16 mouse cellular contexts compared by ENCODE assay signal in the genomic region with DNA sequence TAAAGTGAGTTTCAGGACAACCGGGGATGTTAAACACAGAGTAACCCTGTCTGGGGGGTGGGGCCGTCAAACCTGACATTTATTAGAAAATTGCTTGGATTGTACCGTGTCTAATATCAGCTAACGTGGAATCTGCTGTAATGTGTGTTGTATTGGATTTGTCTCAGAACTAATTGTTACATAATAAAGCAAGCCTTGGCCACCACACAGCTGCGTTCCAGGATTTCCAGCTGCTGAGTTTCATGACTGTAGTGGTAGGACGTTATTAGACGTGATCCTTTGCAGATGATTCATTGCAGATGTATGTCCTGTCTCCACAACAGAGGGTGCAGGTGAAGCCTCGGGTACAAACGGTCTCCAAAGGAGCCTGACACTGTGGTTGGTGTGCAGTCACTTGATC. TPM values are rescaled to one million over a fixed set of nuclear protein-coding genes. Genes with fewer than 3 reads are reported as not detected.
DNase-seq lines count a peak whose midpoint lies in the region; ATAC-seq and TF ChIP-seq lines count a peak whose summit lies in the region.
"Had no signal": no experiment of that assay in that cellular context is flagged by ENCODE, and none has a peak within 500 bp of the region (broad histone marks: within the 10 kb centered on the region; RNA-seq: fewer than 3 reads in every experiment).

No protein-coding gene starts in this region.

- no peaks in the 10 kb centered on the region for H3K27me3 ChIP-seq in forebrain, embryonic 14.5 days (replicated peaks; ENCODE audit: control insufficient read depth, insufficient read depth, low read length)
- H3K27me3 ChIP-seq in forebrain, embryonic 11.5 days (ENCODE audit: control insufficient read depth, insufficient read depth, low read length) = no peaks in the 10 kb centered on the region
- H3K27me3 ChIP-seq in lung, embryonic 16.5 days (ENCODE audit: control insufficient read depth, insufficient read depth, low read depth, low read length) = no peaks in the 10 kb centered on the region
- H3K27me3 ChIP-seq in embryonic facial prominence, embryonic 13.5 days = no peaks in the 10 kb centered on the region
- no peaks in the 10 kb centered on the region for H3K27me3 ChIP-seq in limb, embryonic 15.5 days
- H3K27me3 ChIP-seq: kidney, embryonic 15.5 days; liver, embryonic 12.5 days; midbrain, embryonic 12.5 days had no signal

- no peak for TF ChIP-seq POLR2A in lung, adult 2 months (IDR thresholded peaks at IDR 0.05; ENCODE audit: borderline replicate concordance, extremely low read depth, low read depth, low read length)

- TF ChIP-seq CTCF in lung, adult 2 months (IDR thresholded peaks at IDR 0.05; ENCODE audit: insufficient read depth, low read length) = no peak

- H3K4me1 ChIP-seq in forebrain, embryonic 14.5 days (ENCODE audit: control insufficient read depth, insufficient read depth, low read length) = peaks cover 16% of the 10 kb centered on the region
- H3K4me1 ChIP-seq in forebrain, embryonic 11.5 days (replicated peaks; ENCODE audit: control insufficient read depth, insufficient read depth, low read length) = no peaks in the 10 kb centered on the region
- H3K4me1 ChIP-seq in lung, embryonic 16.5 days (replicated peaks; ENCODE audit: control insufficient read depth, insufficient read depth, low read length) = peaks cover 10% of the 10 kb centered on the region
- peaks cover 2% of the 10 kb centered on the region; the same call in 1 of the 2 replicates for H3K4me1 ChIP-seq in lung, adult 2 months (ENCODE audit: control insufficient read depth, insufficient read depth, low read length)
- peaks cover 21% of the 10 kb centered on the region for H3K4me1 ChIP-seq in embryonic facial prominence, embryonic 13.5 days
- H3K4me1 ChIP-seq in limb, embryonic 15.5 days = peaks cover 22% of the 10 kb centered on the region
- H3K4me1 ChIP-seq: liver, embryonic 12.5 days had no signal

- peak; percentile 3 for DNase-seq in forebrain, embryonic 14.5 days (ENCODE audit: low spot score)
- DNase-seq in forebrain, embryonic 11.5 days (ENCODE audit: low spot score) = no peak
- no peak for DNase-seq in lung, adult 2 months
- no peak for DNase-seq in spleen, adult 12 weeks (ENCODE audit: low spot score)
- DNase-seq: B cell, adult 2 months had no signal

- no peaks in the 10 kb centered on the region for H3K9me3 ChIP-seq in forebrain, embryonic 14.5 days (replicated peaks; ENCODE audit: control insufficient read depth, low read length)
- H3K9me3 ChIP-seq in forebrain, embryonic 11.5 days (ENCODE audit: control insufficient read depth, low read length) = no peaks in the 10 kb centered on the region
- H3K9me3 ChIP-seq in lung, embryonic 16.5 days (ENCODE audit: control insufficient read depth, low read length) = no peaks in the 10 kb centered on the region
- no peaks in the 10 kb centered on the region for H3K9me3 ChIP-seq in embryonic facial prominence, embryonic 13.5 days
- no peaks in the 10 kb centered on the region for H3K9me3 ChIP-seq in limb, embryonic 15.5 days
- H3K9me3 ChIP-seq: kidney, embryonic 15.5 days; liver, embryonic 12.5 days; midbrain, embryonic 12.5 days had no signal

- WGBS in forebrain, embryonic 14.5 days = 51% methylated on average over 9 of the region's 9 CpGs
- 76% methylated on average over 9 of the region's 9 CpGs for WGBS in forebrain, embryonic 11.5 days
- WGBS in lung, embryonic 16.5 days = 60% methylated on average over 9 of the region's 9 CpGs
- WGBS in lung, adult 2 months = 65% methylated on average over 9 of the region's 9 CpGs
- 46% methylated on average over 9 of the region's 9 CpGs for WGBS in embryonic facial prominence, embryonic 13.5 days
- WGBS in limb, embryonic 15.5 days = 21% methylated on average over 9 of the region's 9 CpGs

- H3K36me3 ChIP-seq in forebrain, embryonic 14.5 days (ENCODE audit: control insufficient read depth, insufficient read depth, low read length) = peaks cover 10% of the 10 kb centered on the region
- H3K36me3 ChIP-seq in forebrain, embryonic 11.5 days (ENCODE audit: control insufficient read depth, insufficient read depth, low read length) = no peaks in the 10 kb centered on the region
- peaks cover 2% of the 10 kb centered on the region; the same call in 1 of the 2 replicates for H3K36me3 ChIP-seq in lung, embryonic 16.5 days (ENCODE audit: control insufficient read depth, insufficient read depth, low read length)
- H3K36me3 ChIP-seq in embryonic facial prominence, embryonic 13.5 days = peaks cover 17% of the 10 kb centered on the region
- peaks cover 16% of the 10 kb centered on the region; the same call in 1 of the 2 replicates for H3K36me3 ChIP-seq in limb, embryonic 15.5 days
- H3K36me3 ChIP-seq: kidney, embryonic 15.5 days had no signal

- no peak overlapping the region for H3K4me3 ChIP-seq in forebrain, embryonic 14.5 days (ENCODE audit: low read depth, low read length)
- H3K4me3 ChIP-seq in forebrain, embryonic 11.5 days (ENCODE audit: low read depth, low read length) = no peak overlapping the region
- no peak overlapping the region for H3K4me3 ChIP-seq in lung, embryonic 16.5 days (ENCODE audit: low read length)
- H3K4me3 ChIP-seq in lung, adult 2 months (replicated peaks; ENCODE audit: extremely low read depth, low read depth, low read length) = no peak overlapping the region
- H3K4me3 ChIP-seq in embryonic facial prominence, embryonic 13.5 days = no peak overlapping the region
- H3K4me3 ChIP-seq in limb, embryonic 15.5 days = no peak overlapping the region
- H3K4me3 ChIP-seq: kidney, embryonic 15.5 days; liver, embryonic 12.5 days; midbrain, embryonic 12.5 days had no signal

- H3K9ac ChIP-seq in forebrain, embryonic 14.5 days (ENCODE audit: low read length) = no peak overlapping the region
- no peak overlapping the region; the same call in 1 of the 2 replicates for H3K9ac ChIP-seq in forebrain, embryonic 11.5 days (ENCODE audit: low read length)
- H3K9ac ChIP-seq in lung, embryonic 16.5 days (ENCODE audit: low read length) = no peak overlapping the region
- no peak overlapping the region for H3K9ac ChIP-seq in embryonic facial prominence, embryonic 13.5 days
- no peak overlapping the region for H3K9ac ChIP-seq in limb, embryonic 15.5 days
- H3K9ac ChIP-seq: kidney, embryonic 15.5 days; liver, embryonic 12.5 days; midbrain, embryonic 12.5 days had no signal

- peak overlapping the region; percentile 49 for H3K27ac ChIP-seq in forebrain, embryonic 14.5 days (ENCODE audit: low read depth, low read length)
- no peak overlapping the region; the same call in 1 of the 2 replicates for H3K27ac ChIP-seq in forebrain, embryonic 11.5 days (ENCODE audit: low read depth, low read length)
- peak overlapping the region; percentile 88; the same call in 1 of the 2 replicates for H3K27ac ChIP-seq in lung, embryonic 16.5 days (ENCODE audit: low read length)
- H3K27ac ChIP-seq in embryonic facial prominence, embryonic 13.5 days = peak overlapping the region; percentile 75
- H3K27ac ChIP-seq in limb, embryonic 15.5 days = peak overlapping the region; percentile 80
- H3K27ac ChIP-seq: liver, embryonic 12.5 days; midbrain, embryonic 12.5 days had no signal

- 0 out of 2 replicates have a peak, but pooled peaks have one; percentile 10 for ATAC-seq in forebrain, embryonic 14.5 days
- ATAC-seq in forebrain, embryonic 11.5 days (replicated peaks; ENCODE audit: low FRiP score) = no peak
- 0 out of 2 replicates have a peak, but pooled peaks have one; percentile 2 for ATAC-seq in lung, embryonic 16.5 days (ENCODE audit: low read depth)
- no peak for ATAC-seq in embryonic facial prominence, embryonic 13.5 days (ENCODE audit: insufficient number of reproducible peaks, insufficient read depth, low FRiP score, low TSS enrichment, low read depth)
- ATAC-seq in limb, embryonic 15.5 days (ENCODE audit: insufficient number of reproducible peaks, low FRiP score, low TSS enrichment, low read depth) = no peak
- no peak for ATAC-seq in monocyte, adult 5-6 weeks (replicated peaks; ENCODE audit: insufficient number of reproducible peaks, low FRiP score, low TSS enrichment, poor library complexity, severe bottlenecking)
- ATAC-seq: liver, embryonic 12.5 days had no signal

- no peak overlapping the region for H3K4me2 ChIP-seq in forebrain, embryonic 14.5 days (ENCODE audit: low read length)
- no peak overlapping the region for H3K4me2 ChIP-seq in forebrain, embryonic 11.5 days (ENCODE audit: low read depth, low read length, severe bottlenecking)
- no peak overlapping the region for H3K4me2 ChIP-seq in lung, embryonic 16.5 days (ENCODE audit: low read depth, low read length)
- 0 out of 2 replicates have a peak overlapping the region, but pooled peaks have one; percentile 10 for H3K4me2 ChIP-seq in embryonic facial prominence, embryonic 13.5 days
- no peak overlapping the region for H3K4me2 ChIP-seq in limb, embryonic 15.5 days
- H3K4me2 ChIP-seq: kidney, embryonic 15.5 days; liver, embryonic 12.5 days; midbrain, embryonic 12.5 days had no signal

RNA-seq across cellular contexts. Expression of gene Gm35549, which starts 7.7 kb away (rescaled TPM):
- polyA plus RNA-seq in forebrain, embryonic 14.5 days (2014; fragmentation: Nextera tagmentation; extraction: Ambion mirVana) = 0.41 TPM in 1 of 2 replicates, not detected in the other
- polyA plus RNA-seq in forebrain, embryonic 11.5 days (2014; fragmentation: Nextera tagmentation; extraction: Ambion mirVana) = 0.67 TPM in 1 of 2 replicates, not detected in the other
- polyA plus RNA-seq in lung, embryonic 16.5 days (2015; fragmentation: Nextera tagmentation; extraction: Ambion mirVana) = 0.44 and 0.75 TPM in 2 replicates
- polyA plus RNA-seq in lung, adult 2 months (2012; rRNA removed) = not detected in 2 replicates
- 0.62 and 0.73 TPM in 2 replicates for polyA plus RNA-seq in embryonic facial prominence, embryonic 13.5 days (2015; fragmentation: Nextera tagmentation; extraction: Ambion mirVana)
- 0.42 TPM in 1 of 2 replicates, not detected in the other for polyA plus RNA-seq in limb, embryonic 15.5 days (2015; fragmentation: Nextera tagmentation; extraction: Ambion mirVana)
- not detected in 3 replicates for total RNA-seq in monocyte, adult 5-6 weeks (2017)
- total RNA-seq: gastrocnemius, adult 18-20 months; heart, postnatal 10 days; layer of hippocampus, postnatal 36 days; MEL had no signal

RNA-seq across cellular contexts. Expression of gene Zfp445, which starts 29.7 kb away (rescaled TPM):
- 63.1 and 79.1 TPM in 2 replicates for polyA plus RNA-seq in forebrain, embryonic 14.5 days (2014; fragmentation: Nextera tagmentation; extraction: Ambion mirVana)
- 75.9 and 81.8 TPM in 2 replicates for polyA plus RNA-seq in forebrain, embryonic 11.5 days (2014; fragmentation: Nextera tagmentation; extraction: Ambion mirVana)
- 79.4 and 80.6 TPM in 2 replicates for polyA plus RNA-seq in lung, embryonic 16.5 days (2015; fragmentation: Nextera tagmentation; extraction: Ambion mirVana)
- polyA plus RNA-seq in lung, adult 2 months (2012; rRNA removed) = 23.1 and 36.9 TPM in 2 replicates
- polyA plus RNA-seq in embryonic facial prominence, embryonic 13.5 days (2015; fragmentation: Nextera tagmentation; extraction: Ambion mirVana) = 78.0 and 80.8 TPM in 2 replicates
- 59.7 and 66.5 TPM in 2 replicates for polyA plus RNA-seq in limb, embryonic 15.5 days (2015; fragmentation: Nextera tagmentation; extraction: Ambion mirVana)
- 75.8 to 125 TPM (median 95.0 TPM) in 3 replicates for total RNA-seq in monocyte, adult 5-6 weeks (2017)

RNA-seq across cellular contexts. Expression of gene Tcaim, which starts 30.8 kb away (rescaled TPM):
- polyA plus RNA-seq in forebrain, embryonic 14.5 days (2014; fragmentation: Nextera tagmentation; extraction: Ambion mirVana) = 6.3 TPM in 2 replicates
- 5.6 and 6.0 TPM in 2 replicates for polyA plus RNA-seq in forebrain, embryonic 11.5 days (2014; fragmentation: Nextera tagmentation; extraction: Ambion mirVana)
- 6.4 and 7.4 TPM in 2 replicates for polyA plus RNA-seq in lung, embryonic 16.5 days (2015; fragmentation: Nextera tagmentation; extraction: Ambion mirVana)
- polyA plus RNA-seq in lung, adult 2 months (2012; rRNA removed) = 2.8 and 3.9 TPM in 2 replicates
- 7.5 and 8.6 TPM in 2 replicates for polyA plus RNA-seq in embryonic facial prominence, embryonic 13.5 days (2015; fragmentation: Nextera tagmentation; extraction: Ambion mirVana)
- 7.0 and 8.1 TPM in 2 replicates for polyA plus RNA-seq in limb, embryonic 15.5 days (2015; fragmentation: Nextera tagmentation; extraction: Ambion mirVana)
- 6.7 to 12.6 TPM (median 7.8 TPM) in 3 replicates for total RNA-seq in monocyte, adult 5-6 weeks (2017)

RNA-seq across cellular contexts. Expression of gene Zkscan7, which starts 49.4 kb away (rescaled TPM):
- 1.3 and 1.4 TPM in 2 replicates for polyA plus RNA-seq in forebrain, embryonic 14.5 days (2014; fragmentation: Nextera tagmentation; extraction: Ambion mirVana)
- 5.5 and 5.7 TPM in 2 replicates for polyA plus RNA-seq in forebrain, embryonic 11.5 days (2014; fragmentation: Nextera tagmentation; extraction: Ambion mirVana)
- 5.3 and 6.0 TPM in 2 replicates for polyA plus RNA-seq in lung, embryonic 16.5 days (2015; fragmentation: Nextera tagmentation; extraction: Ambion mirVana)
- 2.3 and 4.0 TPM in 2 replicates for polyA plus RNA-seq in lung, adult 2 months (2012; rRNA removed)
- 5.6 and 5.9 TPM in 2 replicates for polyA plus RNA-seq in embryonic facial prominence, embryonic 13.5 days (2015; fragmentation: Nextera tagmentation; extraction: Ambion mirVana)
- 4.1 and 5.8 TPM in 2 replicates for polyA plus RNA-seq in limb, embryonic 15.5 days (2015; fragmentation: Nextera tagmentation; extraction: Ambion mirVana)
- 3.0 to 13.1 TPM (median 4.2 TPM) in 3 replicates for total RNA-seq in monocyte, adult 5-6 weeks (2017)

Comparison
In these comparisons a context has a peak if more than half of its experiments do, and no peak if none do; other contexts are left out.
1. ATAC-seq: peak in forebrain, embryonic 14.5 days (single experiment) and lung, embryonic 16.5 days (single experiment); none in forebrain, embryonic 11.5 days (single experiment), embryonic facial prominence, embryonic 13.5 days (single experiment), limb, embryonic 15.5 days (single experiment) and monocyte, adult 5-6 weeks (single experiment).